Mouse (Mus musculus) v-Abl transformed pro-B cells (cell line): ENCODE measurements around the gene Ccser1.
"Not testable (repeated sequence)": the region's sequence is repeated elsewhere in the genome, so short reads cannot be mapped to it uniquely, and the experiment has no call there.

Source experiments
- in situ Hi-C, 2 experiments: fragments of 400-800 bp; cut with MboI; formaldehyde crosslinking; loops; one replicate each; pipeline ENCODE4 v1.15.1; 2025; ENCODE audit not compliant: unreplicated experiment in 2 of 2

The Ccser1 gene

DNA sequence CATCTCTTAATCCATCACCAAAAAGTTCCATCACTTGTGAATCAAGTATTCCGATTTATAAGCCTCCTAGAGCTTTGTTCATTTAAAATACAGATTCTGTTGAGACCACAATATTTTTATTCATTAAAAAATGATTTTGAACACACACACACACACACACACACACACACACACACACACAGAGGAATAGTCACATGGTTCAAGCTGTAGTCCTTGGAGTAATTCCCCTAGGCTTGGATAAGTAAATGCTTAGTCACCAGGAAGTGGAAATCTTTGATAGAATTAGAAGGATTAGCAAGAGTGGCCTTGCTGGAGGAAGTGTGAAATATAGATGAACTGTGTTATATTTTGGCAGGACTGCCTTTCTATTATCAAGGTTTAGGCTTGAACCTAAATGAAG is 756.5 kb downstream of the Ccser1 start:
- in situ Hi-C loops: no loop called here

GRCm38 (mm10) chr6:61939236-61939635 is 759.1 kb downstream of the Ccser1 start:
- in situ Hi-C loops: no loop called here

- in situ Hi-C loops: no loop called here
Measured at GRCm38 (mm10) chr6:61953703-61954102, 773.6 kb downstream of the Ccser1 start.

DNA sequence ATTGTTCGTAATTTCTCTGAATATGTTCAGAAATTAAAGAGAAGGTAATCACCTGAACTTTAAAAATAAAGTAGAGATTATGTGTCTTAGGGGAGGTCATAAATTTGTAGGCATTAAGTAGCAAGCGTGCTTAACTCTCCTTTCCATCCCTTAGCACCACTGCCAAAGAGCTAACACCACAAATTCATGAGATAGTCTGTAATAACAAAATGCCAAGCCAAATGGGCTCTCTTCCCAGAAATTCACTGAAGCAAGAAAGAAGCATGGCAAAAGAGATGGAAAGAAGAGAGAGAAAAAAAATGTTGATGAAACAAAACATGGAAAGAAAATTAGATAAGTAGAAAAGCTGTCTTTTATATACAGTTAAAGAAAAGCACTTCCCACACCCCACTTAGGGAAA is 796.8 kb downstream of the Ccser1 start:
- in situ Hi-C loops: no loop called here

DNA sequence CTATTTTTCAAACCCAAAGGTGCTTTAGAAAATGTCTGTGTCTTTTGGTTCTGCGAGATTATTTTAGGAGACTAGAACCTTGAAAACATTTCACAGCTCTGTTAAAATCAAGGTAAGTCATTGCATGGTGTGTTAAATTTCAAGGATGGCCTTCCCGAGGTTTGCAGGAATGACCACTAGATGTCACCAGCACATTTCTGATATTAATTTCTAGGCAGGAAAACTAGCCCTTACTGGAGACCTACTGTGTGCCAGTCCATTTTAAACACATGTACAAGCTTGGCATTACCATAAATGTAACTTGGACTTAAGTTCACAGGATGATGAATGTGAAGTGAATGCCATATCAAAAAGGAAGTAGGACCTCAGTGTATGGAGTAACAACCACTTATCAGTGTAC is 798.3 kb downstream of the Ccser1 start:
- in situ Hi-C loops: no loop called here

DNA sequence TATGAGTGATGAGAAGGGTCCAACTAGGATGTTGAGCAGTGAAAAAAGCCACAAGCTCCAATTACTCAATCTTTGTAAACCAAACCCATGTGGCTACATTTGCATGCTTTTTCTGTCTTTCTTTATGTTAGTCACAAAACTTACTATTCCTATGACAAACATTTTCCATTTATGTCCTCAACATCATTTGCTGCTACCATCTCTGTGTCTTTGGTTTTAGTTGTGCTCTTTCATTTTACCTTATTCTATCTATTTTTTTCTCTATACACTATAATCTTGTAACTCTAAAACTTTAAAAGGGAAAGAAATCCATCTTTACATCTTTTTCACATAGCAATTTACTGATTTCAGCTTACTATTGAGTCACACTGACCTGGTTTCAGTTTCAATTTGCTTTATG is 834.2 kb downstream of the Ccser1 start:
- in situ Hi-C loops: no loop called here

DNA sequence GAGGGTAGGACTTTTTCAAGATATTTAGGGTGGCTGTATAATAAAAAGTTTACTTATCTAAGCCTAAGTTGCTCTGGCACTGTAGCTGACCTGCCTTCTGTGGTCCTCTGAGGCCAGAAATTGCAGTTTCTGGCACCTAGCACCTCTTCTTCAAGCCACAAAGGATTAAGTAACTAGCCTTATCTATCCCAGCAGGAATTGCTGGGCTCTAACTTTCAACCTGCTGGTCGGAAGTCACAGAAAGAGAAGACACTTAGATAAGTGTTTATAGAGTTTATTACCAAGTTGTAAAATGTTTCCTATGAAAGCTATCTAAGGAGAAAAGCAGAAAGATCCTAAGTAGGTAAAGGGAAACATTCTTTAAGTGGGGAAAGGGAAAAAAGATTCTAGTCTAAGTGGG is 864.3 kb downstream of the Ccser1 start:
- in situ Hi-C loops: no loop called here

DNA sequence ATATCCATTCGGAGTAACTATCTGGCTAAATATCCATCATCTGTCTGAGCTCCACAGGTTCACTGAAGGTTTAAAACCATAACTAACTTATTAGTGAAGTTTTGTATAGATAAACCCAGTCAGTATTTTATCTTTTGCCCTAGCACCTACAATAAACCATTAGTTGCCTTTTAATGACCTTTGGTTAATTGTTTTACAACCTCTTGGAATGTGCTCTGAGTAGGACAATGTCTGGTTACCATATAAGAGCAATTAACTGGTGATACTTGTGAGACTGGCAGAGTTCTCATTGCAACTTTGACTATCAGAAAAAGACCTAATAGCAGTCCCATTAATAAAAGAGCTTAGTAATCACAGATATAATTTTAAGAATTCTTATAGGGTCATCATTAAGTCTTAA is 864.9 kb downstream of the Ccser1 start:
- in situ Hi-C loops: not testable (repeated sequence)

- in situ Hi-C loops: no loop called here
Measured at GRCm38 (mm10) chr6:62055276-62055675, 875.2 kb downstream of the Ccser1 start.

DNA sequence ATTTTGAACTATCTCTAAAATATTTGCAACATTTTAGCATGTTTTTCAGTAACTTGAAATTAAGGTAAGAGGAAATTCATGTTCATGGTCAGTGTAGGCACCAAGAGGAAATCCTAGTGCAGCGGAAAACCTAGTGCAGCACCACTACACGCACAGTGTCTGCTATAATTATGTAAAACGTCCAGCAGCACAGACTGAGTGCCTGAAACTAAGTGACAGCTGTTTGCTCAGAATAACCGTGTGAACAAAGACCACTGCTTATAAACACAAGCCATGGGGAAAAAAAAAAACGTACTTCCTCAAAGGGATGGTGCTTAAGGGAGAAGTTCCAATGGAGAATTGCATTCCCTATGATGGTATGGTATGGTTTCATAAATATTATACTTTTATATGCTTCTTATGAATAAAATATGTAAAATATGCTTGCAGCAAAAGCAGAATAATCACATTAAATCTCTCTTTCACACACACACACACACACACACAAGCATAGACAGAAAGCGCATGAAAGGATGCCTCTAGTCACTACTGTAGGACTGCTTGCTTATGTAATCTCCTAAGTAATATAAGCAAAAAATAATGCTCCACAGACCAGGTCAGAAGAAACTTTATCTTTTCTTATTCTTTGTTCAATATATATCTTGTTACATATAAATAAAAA is 886.4 kb downstream of the Ccser1 start:
- in situ Hi-C loops: no loop called here

- in situ Hi-C loops: no loop called here
Measured at GRCm38 (mm10) chr6:62067024-62067380, 886.9 kb downstream of the Ccser1 start.

- in situ Hi-C loops: no loop called here
Measured at GRCm38 (mm10) chr6:62105464-62105863, 925.3 kb downstream of the Ccser1 start.

GRCm38 (mm10) chr6:62132531-62132930 is 952.4 kb downstream of the Ccser1 start:
- in situ Hi-C loops: no loop called here

- in situ Hi-C loops: no loop called here
Measured at GRCm38 (mm10) chr6:62160320-62160719, 980.2 kb downstream of the Ccser1 start.

DNA sequence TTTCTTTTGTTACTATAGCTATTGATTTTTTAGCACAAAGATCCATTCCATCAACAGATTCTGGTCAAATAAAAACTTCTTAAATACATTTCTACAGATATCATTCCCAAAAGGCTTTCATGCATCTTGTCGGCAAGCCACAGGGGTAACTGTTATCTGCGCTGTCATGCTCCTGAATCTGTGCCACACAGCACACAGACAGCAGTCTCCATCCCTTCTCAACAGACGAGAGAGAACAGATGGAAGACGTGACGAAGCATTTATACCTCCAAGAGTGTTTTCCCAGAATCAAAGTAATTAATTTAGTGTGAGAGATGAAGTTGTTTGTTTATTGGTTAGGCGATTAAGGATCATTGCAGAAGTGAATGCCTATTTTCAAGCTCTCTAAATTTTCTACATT is 982.5 kb downstream of the Ccser1 start:
- in situ Hi-C loops: no loop called here

- in situ Hi-C loops: no loop called here
Measured at GRCm38 (mm10) chr6:62163826-62164225, 983.7 kb downstream of the Ccser1 start.

DNA sequence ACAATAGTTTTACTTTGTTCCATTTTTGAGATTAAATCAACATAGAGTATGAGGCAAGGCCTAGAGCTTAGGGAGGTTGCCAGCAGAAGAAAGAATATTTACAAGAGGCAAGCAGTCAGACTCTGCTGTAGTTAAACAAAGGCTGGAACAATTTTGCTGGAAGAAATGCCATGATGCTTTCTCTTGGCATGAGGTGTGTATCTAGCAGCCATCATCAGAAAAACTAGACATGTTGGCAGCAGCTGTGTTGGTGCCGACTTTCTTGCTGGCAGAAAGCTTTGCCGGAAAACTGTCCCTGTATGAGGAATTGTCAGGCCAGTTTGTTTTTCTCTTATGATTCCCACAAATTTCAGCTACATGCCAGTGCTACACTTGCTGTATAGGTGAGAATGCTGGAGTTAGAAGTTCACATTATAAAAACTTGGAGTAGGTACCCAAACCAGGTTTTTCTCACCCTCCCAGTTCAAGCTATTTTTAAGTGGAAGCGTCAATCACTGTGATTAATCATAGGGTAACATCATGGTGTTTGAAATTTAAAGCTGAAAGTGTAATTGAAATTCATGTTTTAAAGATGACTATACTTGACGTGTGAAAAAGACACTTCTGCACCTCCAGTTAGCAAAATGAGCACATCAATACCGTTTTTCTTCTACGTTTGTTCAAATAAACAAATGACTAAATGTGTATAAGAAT is 1016.5 kb downstream of the Ccser1 start:
- in situ Hi-C loops: no loop called here

DNA sequence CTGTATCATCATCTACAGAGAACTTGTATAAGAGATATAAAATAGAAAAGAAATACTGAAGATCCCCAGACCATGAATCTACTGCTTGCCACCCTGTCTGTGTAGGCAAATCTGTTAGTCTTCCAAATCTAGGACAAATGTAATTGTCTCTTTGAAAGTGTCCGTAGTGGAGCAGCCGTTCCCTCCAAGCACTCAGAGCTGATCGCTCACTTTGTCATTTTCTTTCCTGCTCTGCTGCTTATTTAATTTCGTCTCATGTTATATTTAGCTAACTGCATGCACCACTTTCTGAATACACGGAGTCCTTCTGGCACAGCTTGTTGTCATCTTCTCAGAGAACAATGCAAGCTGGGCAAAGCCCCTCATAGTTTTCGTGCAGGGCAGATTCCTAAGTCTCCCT is 1018.6 kb downstream of the Ccser1 start:
- in situ Hi-C loops: no loop called here

GRCm38 (mm10) chr6:62205013-62205412 is 1024.9 kb downstream of the Ccser1 start:
- in situ Hi-C loops: no loop called here

DNA sequence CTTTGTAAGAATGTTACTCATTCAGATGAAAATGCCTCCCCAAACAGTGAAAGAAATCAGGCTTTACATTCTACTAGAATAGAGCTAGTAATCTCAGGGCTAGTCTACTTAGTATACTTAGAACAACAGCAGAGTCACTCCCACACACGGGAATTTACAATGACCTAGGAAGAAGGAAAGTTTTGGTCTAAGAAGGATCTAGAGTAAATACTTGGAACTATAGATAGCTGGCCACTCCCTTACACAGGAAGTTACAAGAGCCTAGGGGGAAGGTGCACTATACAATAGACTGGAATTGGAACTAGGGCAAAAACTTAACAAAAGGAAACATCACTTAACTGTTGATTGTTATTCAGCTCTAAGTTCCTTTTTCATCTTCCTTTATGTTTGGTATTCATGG is 1041.7 kb downstream of the Ccser1 start:
- in situ Hi-C loops: no loop called here

DNA sequence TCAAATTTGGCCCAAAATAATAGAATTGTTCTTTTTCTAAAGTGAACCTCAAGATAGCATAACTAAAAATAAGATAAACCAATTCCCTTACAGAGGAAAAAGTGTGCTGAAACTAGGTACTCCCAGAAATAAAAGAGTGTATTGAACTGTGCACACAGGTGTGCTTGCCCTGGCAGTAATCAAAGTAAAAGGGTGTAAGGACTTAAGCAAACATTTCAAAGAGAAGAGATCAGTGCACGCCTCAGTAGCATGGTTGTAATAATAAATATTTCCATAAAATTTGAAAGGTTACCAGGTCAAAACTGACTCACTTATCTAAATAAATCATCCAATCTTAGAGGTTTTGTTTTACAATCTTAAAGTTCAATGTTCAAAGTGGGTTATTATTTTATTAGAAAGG is 1083.8 kb downstream of the Ccser1 start:
- in situ Hi-C loops: no loop called here

- in situ Hi-C loops: no loop called here
Measured at GRCm38 (mm10) chr6:62264525-62264924, 1084.4 kb downstream of the Ccser1 start.

GRCm38 (mm10) chr6:62281256-62281655 is 1101.1 kb downstream of the Ccser1 start:
- in situ Hi-C loops: no loop called here
